Mouse (Mus musculus) urinary bladder, postnatal 4 days (tissue): Measurements from ENCODE around the gene Slit3.
A peak's percentile ranks its signal among the peaks of the same experiment; 100 is the strongest.

Experiments used
- DNase-seq, 2 experiments: peaks; one replicate each; pipeline ENCODE4 v3.0.0; 2021 to 2022; ENCODE audit warnings: low spot score in 2 of 2

The Slit3 gene

GRCm38 (mm10) chr11:35196777-35197176 is 75.8 kb downstream of the Slit3 start:
- no peak for DNase-seq

GRCm38 (mm10) chr11:35198537-35199088 is 77.6 kb downstream of the Slit3 start:
- DNase-seq = no peak

DNA sequence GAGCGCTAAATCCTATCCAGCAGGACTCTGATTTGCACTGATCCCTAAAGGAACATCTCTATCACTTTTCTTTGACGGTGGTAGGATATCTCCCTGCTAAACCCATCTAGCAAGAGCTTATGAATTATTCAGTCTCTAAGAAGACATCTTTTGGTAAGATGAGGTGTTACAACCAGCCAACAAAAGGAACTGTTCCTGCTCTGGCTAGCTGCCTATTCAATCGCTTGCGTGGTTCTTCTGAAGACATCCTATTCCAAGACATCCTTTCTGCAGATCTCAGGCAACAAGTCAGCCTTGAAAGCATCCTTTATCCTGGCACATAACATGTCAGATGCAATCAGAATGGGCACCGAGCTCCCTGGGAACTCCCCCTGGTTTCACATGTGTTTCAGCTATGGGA is 81.3 kb downstream of the Slit3 start:
- DNase-seq = no peak

DNA sequence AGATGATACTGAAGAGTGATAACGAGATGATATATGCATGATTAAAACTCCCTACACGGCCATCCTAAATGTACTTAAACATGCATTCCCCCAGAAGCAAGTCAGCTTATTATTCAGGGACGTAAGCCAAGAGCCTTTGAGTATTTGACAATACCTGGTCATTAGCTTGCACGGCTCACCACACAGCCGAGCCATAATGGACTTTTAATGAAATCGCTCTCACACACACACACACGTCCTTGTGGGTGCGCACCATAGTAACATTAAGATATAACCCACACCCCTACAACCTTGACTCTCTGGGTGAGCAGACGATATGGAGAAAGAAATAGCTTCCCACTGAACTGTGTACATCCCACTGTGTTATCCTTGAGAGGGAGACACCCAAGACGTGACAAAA is 82.6 kb downstream of the Slit3 start:
- DNase-seq = no peak

GRCm38 (mm10) chr11:35204084-35204483 is 83.1 kb downstream of the Slit3 start:
- no peak for DNase-seq

DNA sequence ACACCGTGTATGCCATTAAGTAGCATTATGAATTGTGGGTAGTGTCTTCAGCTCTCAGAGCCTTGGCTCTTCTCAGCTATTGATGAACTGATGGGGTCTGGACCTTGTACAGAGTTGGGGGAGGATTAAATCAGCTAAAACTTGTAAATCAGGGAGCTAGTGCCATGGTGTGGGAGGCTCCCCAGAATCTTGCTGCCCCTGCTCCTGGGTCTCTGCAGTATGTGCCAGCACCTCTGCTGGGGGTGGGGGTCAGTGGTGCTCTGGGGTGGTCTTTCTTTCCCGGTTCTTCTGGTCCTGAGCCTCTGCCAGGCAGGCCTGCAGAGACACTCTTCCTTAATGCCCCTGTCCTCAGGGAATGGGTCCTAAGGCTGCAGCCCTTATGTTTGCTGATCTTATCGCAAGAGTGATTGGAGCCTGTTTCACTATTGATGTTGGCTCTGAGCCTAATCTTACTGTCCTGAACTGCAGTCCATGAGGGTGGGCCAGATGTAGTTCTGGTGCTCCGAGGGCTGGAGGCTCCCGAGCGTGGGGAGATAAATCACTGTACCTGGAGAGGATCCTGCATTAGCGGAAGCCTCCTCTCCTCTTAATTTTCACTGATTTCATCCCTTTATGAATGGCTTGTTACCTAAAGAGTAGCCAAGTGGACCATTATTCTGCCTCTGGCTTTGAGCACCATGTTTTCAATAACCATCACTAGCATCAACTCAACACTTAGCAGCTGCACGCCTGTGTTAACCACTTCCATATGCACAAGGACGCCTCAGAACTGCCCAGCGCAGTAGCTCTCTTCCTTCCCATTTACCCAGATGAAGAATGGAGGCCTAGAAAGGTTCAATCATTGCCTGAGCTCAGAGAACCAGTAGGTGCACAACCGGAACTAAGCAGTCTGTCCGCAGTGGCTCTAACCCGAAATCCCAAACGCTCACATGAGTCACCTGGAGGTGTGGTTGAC is 90.0 kb downstream of the Slit3 start:
- DNase-seq = no peak

- no peak for DNase-seq
Observed at GRCm38 (mm10) chr11:35224025-35224424, 103.0 kb downstream of the Slit3 start.

- DNase-seq = no peak
Observed at GRCm38 (mm10) chr11:35231361-35232090, 110.5 kb downstream of the Slit3 start.

- no peak for DNase-seq
Observed at GRCm38 (mm10) chr11:35232321-35232720, 111.3 kb downstream of the Slit3 start.

- no peak for DNase-seq
Observed at GRCm38 (mm10) chr11:35241379-35241778, 120.4 kb downstream of the Slit3 start.

DNA sequence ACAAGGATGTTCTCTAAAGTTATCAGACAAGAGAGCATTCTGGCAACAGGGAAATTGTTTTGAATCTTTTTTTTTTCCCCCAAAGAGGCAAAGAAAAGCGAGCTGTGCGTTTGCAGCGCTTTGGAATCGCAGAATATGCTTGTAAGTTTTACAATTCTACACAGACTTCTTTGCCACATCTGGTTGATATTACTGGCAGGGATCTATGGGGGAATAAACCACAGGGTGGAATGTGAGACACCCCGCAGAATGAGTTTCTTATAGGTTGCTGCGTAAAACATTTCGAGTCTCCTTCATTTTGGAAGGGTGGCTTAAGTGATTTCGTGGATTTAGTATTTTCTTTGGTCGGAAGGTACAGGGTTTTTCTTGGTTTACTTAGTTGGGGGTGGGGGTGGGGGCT is 122.6 kb downstream of the Slit3 start:
- no peak for DNase-seq

DNA sequence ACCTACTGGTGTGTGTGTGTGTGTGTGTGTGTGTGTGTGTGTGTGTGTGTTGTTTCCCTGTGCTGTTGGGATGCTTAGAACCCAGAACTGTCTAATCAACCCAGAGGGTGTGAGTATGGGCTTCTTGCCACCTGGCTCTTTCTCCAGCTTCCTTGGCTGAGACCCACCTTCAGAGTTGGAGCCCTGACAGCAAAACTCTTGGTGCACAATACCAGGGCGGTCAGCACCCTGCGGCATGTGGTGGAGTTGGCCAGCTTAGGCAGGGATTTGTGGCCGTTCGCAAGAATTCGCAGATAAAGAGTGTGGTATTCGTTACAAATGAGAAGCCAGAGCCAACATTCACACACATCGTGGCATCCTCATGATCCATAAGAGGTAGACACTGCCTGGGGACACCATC is 123.5 kb downstream of the Slit3 start:
- DNase-seq = peak in 1 of 2 experiments; percentile 21

GRCm38 (mm10) chr11:35246623-35247022 is 125.6 kb downstream of the Slit3 start:
- DNase-seq = no peak

GRCm38 (mm10) chr11:35248088-35248487 is 127.1 kb downstream of the Slit3 start:
- DNase-seq = no peak

- no peak for DNase-seq
Observed at GRCm38 (mm10) chr11:35250871-35251418, 129.9 kb downstream of the Slit3 start.

GRCm38 (mm10) chr11:35251910-35252309 is 130.9 kb downstream of the Slit3 start:
- peak; percentile 45 to 65 for DNase-seq

DNA sequence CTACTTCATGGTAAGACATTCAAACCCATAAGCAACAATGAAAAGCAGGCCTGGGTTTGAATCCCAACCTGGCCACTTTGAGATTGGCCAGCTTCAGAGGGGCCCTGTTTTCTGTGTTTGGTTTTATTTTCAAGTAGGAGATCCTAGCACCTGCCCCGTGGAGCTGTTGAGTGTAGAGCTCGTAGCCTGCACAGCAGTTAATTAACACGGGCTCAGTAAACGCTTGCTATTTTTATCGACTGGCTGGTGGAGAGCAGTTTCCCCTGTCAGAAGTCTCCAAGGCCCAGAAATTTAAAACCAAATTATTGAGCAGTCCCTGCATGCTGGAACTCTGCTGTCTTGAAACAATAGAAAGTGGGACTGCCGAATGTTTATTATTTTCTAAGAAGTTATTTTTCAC is 136.3 kb downstream of the Slit3 start:
- no peak for DNase-seq

DNA sequence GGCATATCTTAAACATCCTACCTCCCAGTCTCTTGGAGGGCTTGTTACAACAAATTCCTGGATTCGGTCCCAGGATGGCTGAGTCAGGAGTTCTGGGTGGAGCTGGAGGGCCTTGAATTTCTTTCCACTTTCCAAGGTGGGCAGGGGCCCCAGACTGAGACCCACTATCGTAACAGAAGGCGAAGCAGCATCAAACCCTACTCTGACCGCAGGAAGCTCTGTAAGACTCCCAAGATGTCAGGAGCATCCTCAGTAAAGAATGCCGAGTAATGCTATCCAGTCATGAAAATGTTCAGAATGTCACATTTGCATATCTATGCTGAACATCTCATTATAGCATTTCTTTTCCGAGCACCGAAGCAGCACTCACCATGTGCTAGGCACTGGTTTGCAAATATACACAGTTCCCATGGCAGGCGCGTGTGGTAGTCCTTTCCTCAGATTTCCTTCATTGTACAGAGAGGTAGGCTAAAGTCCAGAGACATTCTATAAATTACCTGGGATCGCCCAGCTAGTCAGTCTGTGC is 140.6 kb downstream of the Slit3 start:
- DNase-seq = no peak

- DNase-seq = no peak
Observed at GRCm38 (mm10) chr11:35262289-35262941, 141.4 kb downstream of the Slit3 start.

GRCm38 (mm10) chr11:35264749-35265148 is 143.7 kb downstream of the Slit3 start:
- DNase-seq = no peak

- no peak for DNase-seq
Observed at GRCm38 (mm10) chr11:35270396-35270795, 149.4 kb downstream of the Slit3 start.
